Mouse (Mus musculus) ovary, adult 2 months (tissue): ENCODE measurements around the gene Hephl1. TPM values are rescaled to one million over a fixed set of nuclear protein-coding genes. Genes with fewer than 3 reads are reported as not detected.

Source experiments
- polyA plus RNA-seq: library from polyadenylated mRNA; depleted of rRNA; stranded (reverse); fragments of >200 nt; gene quantifications from 2 replicates; pipeline ENCODE4 v1.2.3, GENCODE M21; 2012; rRNA removed

Gene Hephl1
- 0.36 and 0.50 TPM in 2 replicates for polyA plus RNA-seq

GRCm38 (mm10) chr9:15112008-15112407, at the start of gene Hephl1:
Hephl1 (minus strand) TSS chr9:15112108.

GRCm38 (mm10) chr9:15045084-15045669, 66.7 kb downstream of the Hephl1 start, which contains the start of gene Panx1:
Panx1 (minus strand) TSS chr9:15045478.

Other genes with a start within 250 kb of the Hephl1 start
- 12.0 and 14.3 TPM in 2 replicates for gene Izumo1r, start 208.2 kb downstream of the Hephl1 start, polyA plus RNA-seq
- 48.6 and 56.0 TPM in 2 replicates for gene Panx1, start 66.6 kb downstream of the Hephl1 start, polyA plus RNA-seq
- gene Vstm5, start 126.9 kb upstream of the Hephl1 start, polyA plus RNA-seq: 3.1 and 3.3 TPM in 2 replicates
- gene Med17, start 167.8 kb upstream of the Hephl1 start, polyA plus RNA-seq: 60.3 and 71.6 TPM in 2 replicates
- gene Taf1d, start 194.1 kb upstream of the Hephl1 start, polyA plus RNA-seq: 6.0 and 6.2 TPM in 2 replicates
- gene 4931406C07Rik, start 194.3 kb upstream of the Hephl1 start, polyA plus RNA-seq: 4.6 and 5.5 TPM in 2 replicates
- gene Cep295, start 245.7 kb upstream of the Hephl1 start, polyA plus RNA-seq: 2.3 and 3.3 TPM in 2 replicates